Comparison of ENCODE assay signal across 7 mouse cellular contexts in genomic region chr5:65199346-65200128, GRCm38 (mm10). TPM values are rescaled to one million over a fixed set of nuclear protein-coding genes. Genes with fewer than 3 reads are reported as not detected.
DNase-seq lines count a peak whose midpoint lies in the region; ATAC-seq and TF ChIP-seq lines count a peak whose summit lies in the region.

Gene Wdr19, plus strand, starts transcription at chr5:65199696.

- H3K4me2 ChIP-seq in intestine, postnatal 0 days (replicated peaks; ENCODE audit: low read depth): peak within 1 kb of the TSS; percentile 68
- peak within 1 kb of the TSS; percentile 84 for H3K4me2 ChIP-seq in midbrain, embryonic 12.5 days (replicated peaks)

- peak within 1 kb of the TSS; percentile 67 for H3K9ac ChIP-seq in intestine, postnatal 0 days (ENCODE audit: low read depth, low read length)
- peak within 1 kb of the TSS; percentile 65 for H3K9ac ChIP-seq in midbrain, embryonic 12.5 days (replicated peaks)

- peak; percentile 98 for DNase-seq in adrenal gland, postnatal 10 days
- DNase-seq in embryonic facial prominence, embryonic 10.5 days (ENCODE audit: low spot score): peak; percentile 98
- DNase-seq in gonadal fat pad, adult 2 months (ENCODE audit: low read depth): peak; percentile 75
- peak; percentile 98 for DNase-seq in left cerebral cortex, postnatal 4 days

- no peaks in the 10 kb centered on the region for H3K9me3 ChIP-seq in embryonic facial prominence, embryonic 10.5 days
- no peaks in the 10 kb centered on the region for H3K9me3 ChIP-seq in intestine, postnatal 0 days (ENCODE audit: control insufficient read depth)
- no peaks in the 10 kb centered on the region for H3K9me3 ChIP-seq in midbrain, embryonic 12.5 days

- no peak for TF ChIP-seq CTCF in intestine, postnatal 0 days (IDR thresholded peaks at IDR 0.05; ENCODE audit: low read depth)
- TF ChIP-seq CTCF in small intestine, adult 2 months (IDR thresholded peaks at IDR 0.05; ENCODE audit: extremely low read depth, insufficient read length, insufficient replicate concordance, low read depth, low read length): no peak

- no peaks in the 10 kb centered on the region for H3K27me3 ChIP-seq in embryonic facial prominence, embryonic 10.5 days (replicated peaks; ENCODE audit: low read depth, poor library complexity, severe bottlenecking)
- no peaks in the 10 kb centered on the region for H3K27me3 ChIP-seq in intestine, postnatal 0 days (replicated peaks; ENCODE audit: control insufficient read depth, insufficient read depth, low read length)
- H3K27me3 ChIP-seq in midbrain, embryonic 12.5 days: 0 out of 2 replicates have a peak, but pooled peaks cover 3% of the 10 kb centered on the region
- no peaks in the 10 kb centered on the region for H3K27me3 ChIP-seq in small intestine, adult 2 months (ENCODE audit: control insufficient read depth, insufficient read depth, low read length)

- H3K36me3 ChIP-seq in embryonic facial prominence, embryonic 10.5 days (replicated peaks): peaks cover 9% of the 10 kb centered on the region; the same call in 1 of the 2 replicates
- H3K36me3 ChIP-seq in intestine, postnatal 0 days (ENCODE audit: control insufficient read depth, insufficient read depth): no peaks in the 10 kb centered on the region
- peaks cover 6% of the 10 kb centered on the region; the same call in 1 of the 2 replicates for H3K36me3 ChIP-seq in midbrain, embryonic 12.5 days
- no peaks in the 10 kb centered on the region for H3K36me3 ChIP-seq in small intestine, adult 2 months (ENCODE audit: control insufficient read depth, insufficient read depth, low read length)

- peak; percentile 100 for ATAC-seq in intestine, postnatal 0 days
- ATAC-seq in midbrain, embryonic 12.5 days (ENCODE audit: low FRiP score, low read depth): peak; percentile 99

- peaks cover 15% of the 10 kb centered on the region for H3K4me1 ChIP-seq in embryonic facial prominence, embryonic 10.5 days
- no peaks in the 10 kb centered on the region; the same call in 1 of the 2 replicates for H3K4me1 ChIP-seq in intestine, postnatal 0 days (replicated peaks; ENCODE audit: control insufficient read depth, insufficient read depth, low read length)
- H3K4me1 ChIP-seq in midbrain, embryonic 12.5 days: peaks cover 10% of the 10 kb centered on the region
- H3K4me1 ChIP-seq in small intestine, adult 2 months (ENCODE audit: control insufficient read depth, insufficient read depth, insufficient read length, low read length): peaks cover 3% of the 10 kb centered on the region; the same call in 1 of the 2 replicates

- intact Hi-C loops in left cerebral cortex, postnatal 4 days (cut with DNase I): no loop called here

- H3K4me3 ChIP-seq in embryonic facial prominence, embryonic 10.5 days: peak within 1 kb of the TSS; percentile 75
- H3K4me3 ChIP-seq in intestine, postnatal 0 days (ENCODE audit: low read depth, low read length): peak within 1 kb of the TSS; percentile 59
- peak within 1 kb of the TSS; percentile 67 for H3K4me3 ChIP-seq in midbrain, embryonic 12.5 days
- peak within 1 kb of the TSS; percentile 88 for H3K4me3 ChIP-seq in small intestine, adult 2 months (ENCODE audit: low read depth, low read length)

- TF ChIP-seq POLR2A in small intestine, adult 2 months (IDR thresholded peaks at IDR 0.05; ENCODE audit: low read depth, low read length): peak; percentile 46; the same call in 1 of the 2 replicates

- H3K27ac ChIP-seq in embryonic facial prominence, embryonic 10.5 days (replicated peaks): peak within 1 kb of the TSS; percentile 81
- peak within 1 kb of the TSS; percentile 50; the same call in 1 of the 2 replicates for H3K27ac ChIP-seq in intestine, postnatal 0 days (ENCODE audit: low read depth, low read length)
- H3K27ac ChIP-seq in midbrain, embryonic 12.5 days (replicated peaks): peak within 1 kb of the TSS; percentile 71
- no peak within 1 kb of the TSS; the same call in 1 of the 2 replicates for H3K27ac ChIP-seq in small intestine, adult 2 months (ENCODE audit: insufficient read depth, low read depth, low read length)

- under 1% methylated on average over 37 of the region's 37 CpGs for WGBS in embryonic facial prominence, embryonic 10.5 days
- under 1% methylated on average over 37 of the region's 37 CpGs for WGBS in intestine, postnatal 0 days
- WGBS in midbrain, embryonic 12.5 days: under 1% methylated on average over 37 of the region's 37 CpGs
- WGBS in small intestine, adult 2 months: under 1% methylated on average over 37 of the region's 37 CpGs

RNA-seq across cellular contexts. Expression of gene Wdr19, which starts in this region (rescaled TPM):
- total RNA-seq in adrenal gland, postnatal 10 days (2021): 1 to 10 TPM; 7.0 to 9.3 TPM
- 11.1 and 12.1 TPM in 2 replicates for polyA plus RNA-seq in embryonic facial prominence, embryonic 10.5 days (2016; fragmentation: Nextera tagmentation; extraction: Ambion mirVana)
- polyA plus RNA-seq in gonadal fat pad, adult 2 months (2012; rRNA removed): 5.8 and 8.4 TPM in 2 replicates
- 1.7 TPM in 2 replicates for polyA plus RNA-seq in intestine, postnatal 0 days (2015; fragmentation: Nextera tagmentation; extraction: Ambion mirVana)
- total RNA-seq in left cerebral cortex, postnatal 4 days (2021): 10 to 100 TPM; 16.3 to 19.3 TPM
- 16.6 and 18.1 TPM in 2 replicates for polyA plus RNA-seq in midbrain, embryonic 12.5 days (2016; fragmentation: Nextera tagmentation; extraction: Ambion mirVana)
- polyA plus RNA-seq in small intestine, adult 2 months (2012; rRNA removed): 0.34 and 0.70 TPM in 2 replicates
